In genomic region chr4:105110684-105111035, GRCm38 (mm10) we compare ENCODE assay signal across 8 mouse cellular contexts. TPM values are rescaled to one million over a fixed set of nuclear protein-coding genes. Genes with fewer than 3 reads are reported as not detected.
DNase-seq lines count a peak whose midpoint lies in the region; ATAC-seq and TF ChIP-seq lines count a peak whose summit lies in the region.
"Had no signal": no experiment of that assay in that cellular context is flagged by ENCODE, and none has a peak within 500 bp of the region (broad histone marks: within the 10 kb centered on the region; RNA-seq: fewer than 3 reads in every experiment).

No protein-coding gene starts in this region.

- intact Hi-C loops in left cerebral cortex, postnatal 14 days (cut with DNase I), result no loop called here

- no peak for ATAC-seq in embryonic facial prominence, embryonic 15.5 days (ENCODE audit: insufficient number of reproducible peaks, low FRiP score, low TSS enrichment, low read depth)
- no peak for ATAC-seq in intestine, embryonic 14.5 days (replicated peaks; ENCODE audit: low FRiP score, low TSS enrichment, low read depth)
- ATAC-seq in neural tube, embryonic 14.5 days (ENCODE audit: low read depth), result no peak

- H3K27me3 ChIP-seq in embryonic facial prominence, embryonic 15.5 days, result peaks cover 5% of the 10 kb centered on the region; the same call in 1 of the 2 replicates
- peaks cover 13% of the 10 kb centered on the region for H3K27me3 ChIP-seq in intestine, embryonic 14.5 days (replicated peaks; ENCODE audit: control insufficient read depth, insufficient read depth, low read length)
- H3K27me3 ChIP-seq in neural tube, embryonic 14.5 days (ENCODE audit: control insufficient read depth, insufficient read depth, low read length), result no peaks in the 10 kb centered on the region

- H3K9ac ChIP-seq in embryonic facial prominence, embryonic 15.5 days, result no peak overlapping the region
- H3K9ac ChIP-seq in intestine, embryonic 14.5 days (ENCODE audit: low read length), result peak overlapping the region; percentile 72; the same call in 1 of the 2 replicates
- peak overlapping the region; percentile 88; the same call in 1 of the 2 replicates for H3K9ac ChIP-seq in neural tube, embryonic 14.5 days (replicated peaks; ENCODE audit: low read depth, low read length)

- DNase-seq in layer of hippocampus, adult 2 months (ENCODE audit: low spot score in 2 of 2), result no peak
- no peak for DNase-seq in layer of hippocampus, adult 9-10 months (ENCODE audit: low spot score)
- DNase-seq in intestine, embryonic 14.5 days (ENCODE audit: low spot score), result no peak
- DNase-seq in left cerebral cortex, postnatal 14 days (ENCODE audit: low spot score in 2 of 2), result no peak
- no peak for DNase-seq in T-cell, adult 2 months (ENCODE audit: low spot score)

- H3K9me3 ChIP-seq in embryonic facial prominence, embryonic 15.5 days (replicated peaks), result no peaks in the 10 kb centered on the region
- H3K9me3 ChIP-seq in intestine, embryonic 14.5 days (ENCODE audit: control insufficient read depth, low read length), result no peaks in the 10 kb centered on the region
- H3K9me3 ChIP-seq in neural tube, embryonic 14.5 days (ENCODE audit: control insufficient read depth, low read length), result no peaks in the 10 kb centered on the region

- H3K4me3 ChIP-seq in layer of hippocampus, adult 2 months, result peak overlapping the region; percentile 73
- peak overlapping the region; percentile 70 for H3K4me3 ChIP-seq in embryonic facial prominence, embryonic 15.5 days (replicated peaks)
- peak overlapping the region; percentile 52; the same call in 1 of the 2 replicates for H3K4me3 ChIP-seq in intestine, embryonic 14.5 days (ENCODE audit: low read depth, low read length)
- peak overlapping the region; percentile 66 for H3K4me3 ChIP-seq in neural tube, embryonic 14.5 days (ENCODE audit: low read depth, low read length)

- peak overlapping the region; percentile 98 for H3K27ac ChIP-seq in layer of hippocampus, adult 2 months
- no peak overlapping the region for H3K27ac ChIP-seq in embryonic facial prominence, embryonic 15.5 days (replicated peaks)
- no peak overlapping the region for H3K27ac ChIP-seq in intestine, embryonic 14.5 days (ENCODE audit: low read depth)
- peak overlapping the region; percentile 83 for H3K27ac ChIP-seq in neural tube, embryonic 14.5 days (ENCODE audit: low read depth, low read length)

- H3K36me3 ChIP-seq in embryonic facial prominence, embryonic 15.5 days, result no peaks in the 10 kb centered on the region
- no peaks in the 10 kb centered on the region for H3K36me3 ChIP-seq in intestine, embryonic 14.5 days (ENCODE audit: control insufficient read depth, insufficient read depth, low read length)
- no peaks in the 10 kb centered on the region for H3K36me3 ChIP-seq in neural tube, embryonic 14.5 days (ENCODE audit: control insufficient read depth, insufficient read depth, low read length)

- H3K4me2 ChIP-seq in embryonic facial prominence, embryonic 15.5 days (replicated peaks), result peak overlapping the region; percentile 96
- H3K4me2 ChIP-seq in intestine, embryonic 14.5 days (ENCODE audit: low read length), result peak overlapping the region; percentile 97
- H3K4me2 ChIP-seq in neural tube, embryonic 14.5 days (ENCODE audit: low read depth, low read length), result peak overlapping the region; percentile 80

- WGBS in embryonic facial prominence, embryonic 15.5 days, result 60% methylated on average over 4 of the region's 4 CpGs
- 70% methylated on average over 4 of the region's 4 CpGs for WGBS in intestine, embryonic 14.5 days
- WGBS in neural tube, embryonic 14.5 days, result 53% methylated on average over 4 of the region's 4 CpGs

- TF ChIP-seq CTCF in layer of hippocampus, adult 2 months (conservative IDR thresholded peaks at IDR 0.05), result no peak

- H3K4me1 ChIP-seq in embryonic facial prominence, embryonic 15.5 days, result peaks cover 17% of the 10 kb centered on the region; the same call in 1 of the 2 replicates
- no peaks in the 10 kb centered on the region; the same call in 1 of the 2 replicates for H3K4me1 ChIP-seq in intestine, embryonic 14.5 days (replicated peaks; ENCODE audit: control insufficient read depth, insufficient read depth, low read length)
- H3K4me1 ChIP-seq in neural tube, embryonic 14.5 days (ENCODE audit: control insufficient read depth, insufficient read depth, low read length), result peaks cover 10% of the 10 kb centered on the region; the same call in 1 of the 2 replicates

RNA-seq across cellular contexts. Expression of gene Prkaa2, which starts 1.0 kb away (rescaled TPM):
- 10 to 100 TPM; 16.6 to 18.0 TPM for total RNA-seq in layer of hippocampus, adult 2 months (2021)
- 2.9 and 3.0 TPM in 2 replicates for polyA plus RNA-seq in embryonic facial prominence, embryonic 15.5 days (2015; fragmentation: Nextera tagmentation; extraction: Ambion mirVana)
- 2.9 and 3.3 TPM in 2 replicates for polyA plus RNA-seq in intestine, embryonic 14.5 days (2014; fragmentation: Nextera tagmentation; extraction: Ambion mirVana)
- polyA plus RNA-seq in neural tube, embryonic 14.5 days (2014; fragmentation: Nextera tagmentation; extraction: Ambion mirVana), result 15.6 and 16.2 TPM in 2 replicates
- total RNA-seq in left cerebral cortex, postnatal 14 days (2021), result 10 to 100 TPM; 33.2 to 33.6 TPM
- polyA plus RNA-seq: erythroblast, embryonic 14.5 days had no signal

RNA-seq across cellular contexts. Expression of gene Plpp3, which starts 46.5 kb away (rescaled TPM):
- 100 to 1,000 TPM; 197 to 198 TPM for total RNA-seq in layer of hippocampus, adult 2 months (2021)
- 190 and 199 TPM in 2 replicates for polyA plus RNA-seq in embryonic facial prominence, embryonic 15.5 days (2015; fragmentation: Nextera tagmentation; extraction: Ambion mirVana)
- polyA plus RNA-seq in intestine, embryonic 14.5 days (2014; fragmentation: Nextera tagmentation; extraction: Ambion mirVana), result 33.2 and 36.9 TPM in 2 replicates
- 58.5 and 67.0 TPM in 2 replicates for polyA plus RNA-seq in neural tube, embryonic 14.5 days (2014; fragmentation: Nextera tagmentation; extraction: Ambion mirVana)
- 100 to 1,000 TPM; 136 to 166 TPM for total RNA-seq in left cerebral cortex, postnatal 14 days (2021)

Comparison
In these comparisons a context has a peak if more than half of its experiments do, and no peak if none do; other contexts are left out.
1. H3K27ac ChIP-seq: peak in layer of hippocampus, adult 2 months (single experiment) and neural tube, embryonic 14.5 days (single experiment); none in embryonic facial prominence, embryonic 15.5 days (single experiment) and intestine, embryonic 14.5 days (single experiment).
2. Peak in every context shown above with its lines, with median percentiles within 50 percentile points of each other: H3K4me3 ChIP-seq and H3K4me2 ChIP-seq.